ENCODE assay signal across 8 mouse cellular contexts in genomic region chr9:56634406-56635120, GRCm38 (mm10).
A peak's percentile ranks its signal among the peaks of the same experiment; 100 is the strongest.
DNase-seq lines count a peak whose midpoint lies in the region; ATAC-seq lines count a peak whose summit lies in the region.

No protein-coding gene starts in this region.

- H3K9me3 ChIP-seq in forebrain, embryonic 12.5 days = no peaks in the 10 kb centered on the region
- no peaks in the 10 kb centered on the region for H3K9me3 ChIP-seq in limb, embryonic 10.5 days (replicated peaks)
- no peaks in the 10 kb centered on the region for H3K9me3 ChIP-seq in neural tube, embryonic 14.5 days (ENCODE audit: control insufficient read depth, low read length)

- intact Hi-C loops in left cerebral cortex, postnatal 4 days (cut with DNase I) = loop anchor here (1.0 to 10.0 kb wide), 4 partner anchors 162 to 422 kb away; partner anchors contain the start of gene Lingo1

- no peak; the same call in 1 of the 2 replicates for ATAC-seq in forebrain, embryonic 12.5 days (ENCODE audit: low FRiP score)
- no peak; the same call in 1 of the 2 replicates for ATAC-seq in neural tube, embryonic 14.5 days (ENCODE audit: low read depth)

- H3K4me1 ChIP-seq in forebrain, embryonic 12.5 days = peaks cover 26% of the 10 kb centered on the region
- H3K4me1 ChIP-seq in limb, embryonic 10.5 days = peaks cover 49% of the 10 kb centered on the region
- H3K4me1 ChIP-seq in neural tube, embryonic 14.5 days (ENCODE audit: control insufficient read depth, insufficient read depth, low read length) = peaks cover 27% of the 10 kb centered on the region

- H3K4me2 ChIP-seq in forebrain, embryonic 12.5 days = peak overlapping the region; percentile 95
- H3K4me2 ChIP-seq in neural tube, embryonic 14.5 days (ENCODE audit: low read depth, low read length) = peak overlapping the region; percentile 86

- H3K27me3 ChIP-seq in forebrain, embryonic 12.5 days = peaks cover 78% of the 10 kb centered on the region
- peaks cover 88% of the 10 kb centered on the region for H3K27me3 ChIP-seq in limb, embryonic 10.5 days (ENCODE audit: low read depth, poor library complexity, severe bottlenecking)
- peaks cover 3% of the 10 kb centered on the region; the same call in 1 of the 2 replicates for H3K27me3 ChIP-seq in neural tube, embryonic 14.5 days (ENCODE audit: control insufficient read depth, insufficient read depth, low read length)

- peak overlapping the region; percentile 76; the same call in 1 of the 2 replicates for H3K27ac ChIP-seq in forebrain, embryonic 12.5 days
- peak overlapping the region; percentile 86 for H3K27ac ChIP-seq in limb, embryonic 10.5 days
- H3K27ac ChIP-seq in neural tube, embryonic 14.5 days (ENCODE audit: low read depth, low read length) = peak overlapping the region; percentile 93

- H3K9ac ChIP-seq in forebrain, embryonic 12.5 days = peak overlapping the region; percentile 78
- H3K9ac ChIP-seq in neural tube, embryonic 14.5 days (replicated peaks; ENCODE audit: low read depth, low read length) = peak overlapping the region; percentile 99

- peak overlapping the region; percentile 68 for H3K4me3 ChIP-seq in forebrain, embryonic 12.5 days (replicated peaks)
- H3K4me3 ChIP-seq in limb, embryonic 10.5 days = peak overlapping the region; percentile 68
- H3K4me3 ChIP-seq in neural tube, embryonic 14.5 days (ENCODE audit: low read depth, low read length) = peak overlapping the region; percentile 90

- 0% methylated on average over 25 of the region's 25 CpGs for WGBS in forebrain, embryonic 12.5 days
- under 1% methylated on average over 25 of the region's 25 CpGs for WGBS in limb, embryonic 10.5 days
- whole genome bisulfite sequencing in neural tube, embryonic 14.5 days = 0% methylated on average over 25 of the region's 25 CpGs

- H3K36me3 ChIP-seq in forebrain, embryonic 12.5 days (replicated peaks) = no peaks in the 10 kb centered on the region
- no peaks in the 10 kb centered on the region for H3K36me3 ChIP-seq in limb, embryonic 10.5 days
- H3K36me3 ChIP-seq in neural tube, embryonic 14.5 days (ENCODE audit: control insufficient read depth, insufficient read depth, low read length) = no peaks in the 10 kb centered on the region

- peak; percentile 44 for DNase-seq in left cerebral cortex, postnatal 4 days
- DNase-seq in left cerebral cortex, adult 11 months (ENCODE audit: low spot score) = no peak
- DNase-seq in limb, embryonic 10.5 days (ENCODE audit: low spot score) = no peak
- DNase-seq in thymus, postnatal 14 days = no peak
- no peak for DNase-seq in adrenal gland, postnatal 36 days
- DNase-seq in frontal cortex, postnatal 25 days (ENCODE audit: low spot score in 2 of 2) = no peak
